Mouse (Mus musculus) heart, postnatal 0 days (tissue): Measurements from ENCODE around the gene Cxcl12.

Experiments used
- CTCF ChIP-seq: IDR thresholded peaks from 2 replicates; pipeline ENCODE4 v1.5.1; 2016; ENCODE audit warnings: antibody characterized with exemption, control low read depth, low read depth
- EP300 ChIP-seq: IDR thresholded peaks from 2 replicates; pipeline ENCODE4 v1.6.1; 2016; ENCODE audit warnings: antibody characterized with exemption, low read depth

DNA sequence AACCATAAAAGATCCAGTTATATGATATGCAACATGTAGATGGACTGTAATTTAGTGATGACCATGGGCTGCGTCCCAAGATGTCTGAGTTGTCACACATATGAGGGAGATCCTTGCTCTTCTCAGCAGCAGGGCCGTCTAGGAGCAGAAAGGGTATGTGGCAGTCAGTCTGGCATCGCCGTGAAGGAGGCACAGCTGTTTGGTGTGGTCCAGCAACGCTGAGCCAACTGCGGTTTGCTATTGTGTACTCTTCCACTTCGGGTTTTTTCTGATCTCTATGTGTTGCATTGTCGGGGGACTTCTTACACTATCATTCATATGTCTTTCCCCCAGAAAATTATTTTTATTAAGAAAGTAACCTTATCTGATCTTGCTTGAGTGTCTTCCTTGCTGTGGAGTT is 33.5 kb downstream of the Cxcl12 start:
- TF ChIP-seq EP300 = no peak
- TF ChIP-seq CTCF = no peak
